Mouse (Mus musculus): Measurements from ENCODE around the gene Ncbp3. TPM values are rescaled to one million over a fixed set of nuclear protein-coding genes. Genes with fewer than 3 reads are reported as not detected.

Gene Ncbp3
- polyA plus RNA-seq, 1 experiment: 2.0 TPM

DNA sequence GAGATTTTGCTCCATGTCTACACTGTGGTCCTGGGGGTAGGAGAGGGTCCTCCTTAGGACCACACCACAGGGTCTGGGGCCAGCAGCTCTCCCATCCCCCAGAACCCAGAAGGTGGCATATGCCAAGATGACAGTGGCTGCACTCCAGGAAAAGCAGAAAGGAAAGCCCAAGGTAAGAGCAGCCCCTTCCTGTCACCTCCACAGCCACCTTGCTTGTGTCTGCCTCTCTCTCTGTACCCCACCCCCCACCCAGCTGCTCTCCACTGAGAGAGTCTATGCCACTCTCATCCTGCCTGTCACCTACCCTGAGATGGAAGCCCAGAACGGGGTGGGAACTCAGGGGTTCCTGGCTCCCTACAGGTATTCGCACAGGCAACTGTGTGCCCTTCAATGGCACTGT is 38.8 kb upstream of the Ncbp3 start:
- no peak for DNase-seq (ENCODE audit: low read depth in 1 of 2, low spot score in 2 of 2)
- Histone ChIP-seq H3K27ac (ENCODE audit: insufficient read depth, low read length) (no peak overlapping the region), H3K27me3 (ENCODE audit: control insufficient read depth, insufficient read depth, low read length) (no peaks in the 10 kb centered on the region), H3K4me1 (ENCODE audit: control insufficient read depth, insufficient read depth, insufficient read length) (no peaks in the 10 kb centered on the region; the same call in 1 of the 2 replicates), H3K4me3 (ENCODE audit: extremely low read depth, insufficient read depth, insufficient read length) (no peak overlapping the region), H3K36me3 (ENCODE audit: control insufficient read depth, insufficient read depth, low read length) (no peaks in the 10 kb centered on the region)
- TF ChIP-seq CTCF (IDR thresholded peaks at IDR 0.05; ENCODE audit: extremely low read depth, insufficient read depth, insufficient read length, insufficient replicate concordance) (no peak), POLR2A (IDR thresholded peaks at IDR 0.05; ENCODE audit: low read depth, low read length) (no peak)
- WGBS: 75% methylated on average over 2 of the region's 2 CpGs

GRCm38 (mm10) chr11:73009531-73010274 is 37.9 kb upstream of the Ncbp3 start:
- Histone ChIP-seq H3K4me1 (ENCODE audit: control insufficient read depth, insufficient read depth, insufficient read length) (no peaks in the 10 kb centered on the region; the same call in 1 of the 2 replicates), H3K27ac (ENCODE audit: insufficient read depth, low read length) (no peak overlapping the region), H3K36me3 (ENCODE audit: control insufficient read depth, insufficient read depth, low read length) (no peaks in the 10 kb centered on the region), H3K4me3 (ENCODE audit: extremely low read depth, insufficient read depth, insufficient read length) (no peak overlapping the region), H3K27me3 (ENCODE audit: control insufficient read depth, insufficient read depth, low read length) (no peaks in the 10 kb centered on the region)
- TF ChIP-seq CTCF (IDR thresholded peaks at IDR 0.05; ENCODE audit: extremely low read depth, insufficient read depth, insufficient read length, insufficient replicate concordance) (no peak), POLR2A (IDR thresholded peaks at IDR 0.05; ENCODE audit: low read depth, low read length) (no peak)
- DNase-seq (ENCODE audit: low read depth in 1 of 2, low spot score in 2 of 2): no peak
- WGBS: 81% methylated on average over 13 of the region's 13 CpGs

GRCm38 (mm10) chr11:73013981-73014380 is 33.6 kb upstream of the Ncbp3 start:
- Histone ChIP-seq H3K36me3 (ENCODE audit: control insufficient read depth, insufficient read depth, low read length) (no peaks in the 10 kb centered on the region), H3K4me3 (ENCODE audit: extremely low read depth, insufficient read depth, insufficient read length) (no peak overlapping the region), H3K4me1 (ENCODE audit: control insufficient read depth, insufficient read depth, insufficient read length) (peaks cover 6% of the 10 kb centered on the region), H3K27ac (ENCODE audit: insufficient read depth, low read length) (no peak overlapping the region), H3K27me3 (ENCODE audit: control insufficient read depth, insufficient read depth, low read length) (no peaks in the 10 kb centered on the region)
- 83% methylated on average over 5 of the region's 5 CpGs for WGBS
- no peak for DNase-seq (ENCODE audit: low read depth in 1 of 2, low spot score in 2 of 2)
- no peak for TF ChIP-seq POLR2A (IDR thresholded peaks at IDR 0.05; ENCODE audit: low read depth, low read length)
- TF ChIP-seq CTCF (IDR thresholded peaks at IDR 0.05; ENCODE audit: extremely low read depth, insufficient read depth, insufficient read length, insufficient replicate concordance): no peak

DNA sequence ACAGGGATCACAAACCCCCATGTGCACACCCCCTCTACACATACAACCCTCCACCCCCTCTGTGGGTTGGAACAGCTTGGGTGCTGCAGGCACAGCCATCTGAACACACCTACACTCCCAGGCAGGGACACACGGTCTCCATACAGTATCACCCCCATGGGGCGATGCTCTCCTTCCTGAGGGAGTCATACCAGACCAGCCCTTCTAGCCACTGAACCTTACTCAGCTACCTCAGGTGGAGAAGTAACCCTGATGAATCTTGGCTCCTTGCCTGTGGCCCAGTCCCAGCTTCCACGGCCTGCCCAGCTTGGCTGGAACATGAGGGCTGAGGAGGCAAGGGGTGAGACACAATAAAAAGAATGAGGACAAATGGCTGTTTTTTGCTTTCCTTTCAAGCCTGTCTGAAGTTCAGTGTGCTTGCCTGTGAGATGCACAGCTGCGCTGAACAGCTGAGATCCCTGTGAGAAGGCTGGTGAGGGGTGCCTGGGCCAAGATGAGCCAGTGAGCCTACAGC is 32.7 kb upstream of the Ncbp3 start:
- TF ChIP-seq CTCF (IDR thresholded peaks at IDR 0.05; ENCODE audit: extremely low read depth, insufficient read depth, insufficient read length, insufficient replicate concordance): no peak
- no peak for TF ChIP-seq POLR2A (IDR thresholded peaks at IDR 0.05; ENCODE audit: low read depth, low read length)
- Histone ChIP-seq H3K27me3 (ENCODE audit: control insufficient read depth, insufficient read depth, low read length) (no peaks in the 10 kb centered on the region; the same call in 1 of the 2 replicates), H3K27ac (ENCODE audit: insufficient read depth, low read length) (no peak overlapping the region), H3K4me1 (ENCODE audit: control insufficient read depth, insufficient read depth, insufficient read length) (peaks cover 10% of the 10 kb centered on the region), H3K36me3 (ENCODE audit: control insufficient read depth, insufficient read depth, low read length) (no peaks in the 10 kb centered on the region), H3K4me3 (ENCODE audit: extremely low read depth, insufficient read depth, insufficient read length) (no peak overlapping the region)
- WGBS: 82% methylated on average over 4 of the region's 4 CpGs
- no peak for DNase-seq (ENCODE audit: low read depth in 1 of 2, low spot score in 2 of 2)

- H3K27ac ChIP-seq (ENCODE audit: insufficient read depth, low read length): no peak overlapping the region
- H3K27me3 ChIP-seq (ENCODE audit: control insufficient read depth, insufficient read depth, low read length): no peaks in the 10 kb centered on the region; the same call in 1 of the 2 replicates
- TF ChIP-seq POLR2A (IDR thresholded peaks at IDR 0.05; ENCODE audit: low read depth, low read length): no peak
- TF ChIP-seq CTCF (IDR thresholded peaks at IDR 0.05; ENCODE audit: extremely low read depth, insufficient read depth, insufficient read length, insufficient replicate concordance): no peak
- H3K4me1 ChIP-seq (ENCODE audit: control insufficient read depth, insufficient read depth, insufficient read length): peaks cover 10% of the 10 kb centered on the region
- H3K36me3 ChIP-seq (ENCODE audit: control insufficient read depth, insufficient read depth, low read length): no peaks in the 10 kb centered on the region
- 82% methylated on average over 5 of the region's 5 CpGs for WGBS
- no peak overlapping the region for H3K4me3 ChIP-seq (ENCODE audit: extremely low read depth, insufficient read depth, insufficient read length)
- no peak for DNase-seq (ENCODE audit: low read depth in 1 of 2, low spot score in 2 of 2)
These were observed 32.0 kb upstream of the Ncbp3 start for GRCm38 (mm10) chr11:73015391-73016102.

GRCm38 (mm10) chr11:73016103-73016420 is 31.5 kb upstream of the Ncbp3 start:
- TF ChIP-seq POLR2A (IDR thresholded peaks at IDR 0.05; ENCODE audit: low read depth, low read length) (no peak), CTCF (IDR thresholded peaks at IDR 0.05; ENCODE audit: extremely low read depth, insufficient read depth, insufficient read length, insufficient replicate concordance) (no peak)
- Histone ChIP-seq H3K27ac (ENCODE audit: insufficient read depth, low read length) (no peak overlapping the region), H3K4me3 (ENCODE audit: extremely low read depth, insufficient read depth, insufficient read length) (no peak overlapping the region), H3K27me3 (ENCODE audit: control insufficient read depth, insufficient read depth, low read length) (no peaks in the 10 kb centered on the region; the same call in 1 of the 2 replicates), H3K36me3 (ENCODE audit: control insufficient read depth, insufficient read depth, low read length) (no peaks in the 10 kb centered on the region), H3K4me1 (ENCODE audit: control insufficient read depth, insufficient read depth, insufficient read length) (peaks cover 10% of the 10 kb centered on the region)
- DNase-seq (ENCODE audit: low read depth in 1 of 2, low spot score in 2 of 2): no peak
- 85% methylated on average over 6 of the region's 6 CpGs for WGBS
